Mouse (Mus musculus): ENCODE measurements around the gene Slc26a1.

- TF ChIP-seq POLR2A (IDR thresholded peaks at IDR 0.05; ENCODE audit: borderline replicate concordance, low read depth, low read length) (no peak), CTCF (IDR thresholded peaks at IDR 0.05; ENCODE audit: low read depth, low read length) (no peak)
These were observed 15.8 kb upstream of the Slc26a1 start for GRCm38 (mm10) chr5:108691152-108691551.
